Mouse (Mus musculus) layer of hippocampus, adult 9-10 months (tissue): ENCODE measurements around the gene Kcnip4.

Experiments used
- DNase-seq: peaks from one replicate; pipeline ENCODE4 v3.0.0; 2022; ENCODE audit warnings: low spot score

The Kcnip4 gene

DNA sequence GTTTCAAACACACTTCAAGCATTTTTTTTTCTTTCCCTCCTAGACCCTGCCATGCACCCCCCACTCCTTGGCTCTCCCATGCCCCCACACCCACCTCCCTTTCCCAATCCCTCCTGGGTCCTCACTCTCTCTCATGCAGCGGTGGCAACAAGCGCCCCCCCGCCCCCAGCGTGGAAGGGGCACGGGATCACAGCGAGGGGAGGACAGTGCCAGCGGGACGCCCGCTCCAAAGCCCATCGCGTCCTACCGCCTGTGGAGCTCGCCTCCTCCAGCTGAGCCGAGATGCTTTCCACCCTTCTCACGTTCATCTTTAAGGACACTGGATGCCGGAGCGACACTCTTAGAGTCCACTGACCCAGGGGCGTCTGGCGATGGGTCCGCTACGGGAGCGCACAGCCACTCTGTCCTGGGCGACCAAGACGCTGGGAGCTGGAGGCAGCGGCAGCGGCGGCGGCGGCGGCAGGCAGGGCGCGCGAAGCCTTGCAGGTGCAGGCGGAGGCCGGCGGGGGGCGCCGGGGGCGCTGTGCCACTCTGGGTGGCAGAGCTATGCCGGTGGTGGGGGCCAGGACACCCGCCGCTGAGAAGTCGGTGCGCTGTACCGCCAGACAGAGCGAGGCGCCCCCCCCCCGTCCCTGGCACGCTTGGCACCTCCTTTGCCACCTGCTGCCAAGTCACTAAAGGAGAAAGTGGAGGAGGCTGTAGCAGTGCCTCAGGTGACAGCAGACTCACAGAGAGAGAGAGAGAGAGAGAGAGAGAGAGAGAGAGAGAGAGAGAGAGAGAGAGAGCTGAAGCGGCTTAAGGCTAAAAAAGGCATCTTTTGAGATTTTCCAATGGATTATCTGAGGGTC is at the start of gene Kcnip4:
Gene Kcnip4 (minus strand): TSS at position 514 of the 848 bp plus-strand sequence.
- no peak for DNase-seq

DNA sequence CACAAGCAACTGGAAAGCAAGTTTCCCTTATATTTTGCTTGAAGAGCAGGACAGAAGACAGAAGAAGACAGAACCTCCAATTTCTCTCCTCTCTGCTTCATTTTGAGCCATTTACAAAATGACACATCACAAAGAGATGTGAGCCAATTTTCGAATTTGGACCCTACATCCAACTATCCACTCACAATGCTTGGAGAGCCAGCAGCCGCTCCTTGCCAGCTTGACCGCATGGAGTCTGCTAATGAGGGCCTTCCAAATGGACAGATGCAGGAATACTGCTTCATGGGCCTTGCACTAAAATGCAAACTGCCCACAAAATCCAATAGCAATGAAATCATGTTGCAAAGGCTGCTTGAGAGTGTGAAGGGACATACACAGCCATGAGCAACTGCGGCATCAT is 47.2 kb upstream of the Kcnip4 start:
- DNase-seq, result no peak

DNA sequence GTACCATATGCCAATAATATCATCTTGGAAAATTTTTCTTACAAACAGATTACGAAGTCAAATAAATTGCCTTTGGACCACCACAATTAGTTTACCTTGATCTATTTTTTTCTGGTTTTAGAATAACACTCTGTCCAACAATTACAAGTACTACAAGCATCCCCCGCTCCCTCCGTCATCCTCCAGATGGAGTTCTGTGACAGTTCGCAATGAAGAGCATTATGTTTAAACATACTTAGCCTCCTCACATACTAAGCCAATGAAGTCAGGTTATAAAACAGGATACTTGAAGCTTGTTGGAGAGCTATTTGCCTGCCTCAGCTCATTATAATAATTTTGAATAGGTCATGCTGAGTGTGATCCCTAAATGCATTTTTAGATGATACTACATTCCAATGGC is 39.0 kb upstream of the Kcnip4 start:
- no peak for DNase-seq

DNA sequence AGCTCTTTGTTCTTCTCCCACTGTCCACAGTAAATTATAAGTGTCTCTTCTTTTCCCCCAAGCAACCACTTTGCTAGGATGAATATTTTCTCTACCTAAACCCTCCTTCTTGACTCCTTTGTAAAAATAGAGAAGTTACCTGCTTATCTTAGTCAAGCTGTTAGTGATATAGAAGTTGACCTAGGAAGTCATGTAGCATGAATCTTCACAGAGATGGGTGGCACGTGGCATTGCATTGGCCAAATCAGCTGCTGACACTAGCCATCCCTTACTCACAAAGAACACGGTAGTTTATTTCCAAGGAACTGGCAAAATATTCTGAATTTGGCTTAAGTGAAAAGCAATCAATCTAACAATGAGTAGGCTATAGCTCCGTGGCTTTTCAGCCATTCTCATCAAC is 32.7 kb upstream of the Kcnip4 start:
- DNase-seq, result no peak

DNA sequence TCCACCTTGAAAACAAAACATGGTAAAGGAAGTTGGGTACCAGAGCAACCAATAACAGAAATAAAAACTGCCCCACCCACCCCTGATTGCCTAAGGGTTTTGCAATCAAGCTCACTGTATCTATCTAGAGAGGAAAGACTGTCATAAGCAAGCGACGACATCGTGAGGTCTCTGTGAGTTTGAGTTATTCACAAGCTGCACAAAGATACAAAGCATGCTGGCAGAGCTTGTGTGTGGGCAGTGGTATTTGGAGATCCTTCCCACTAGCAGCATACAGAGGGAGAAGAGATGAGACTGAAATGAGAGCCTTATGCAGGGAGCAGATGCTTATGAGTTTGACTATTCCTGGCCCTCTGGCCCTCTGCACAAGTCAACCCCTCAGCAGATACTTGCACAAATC is 23.2 kb upstream of the Kcnip4 start:
- DNase-seq, result peak; percentile 42

DNA sequence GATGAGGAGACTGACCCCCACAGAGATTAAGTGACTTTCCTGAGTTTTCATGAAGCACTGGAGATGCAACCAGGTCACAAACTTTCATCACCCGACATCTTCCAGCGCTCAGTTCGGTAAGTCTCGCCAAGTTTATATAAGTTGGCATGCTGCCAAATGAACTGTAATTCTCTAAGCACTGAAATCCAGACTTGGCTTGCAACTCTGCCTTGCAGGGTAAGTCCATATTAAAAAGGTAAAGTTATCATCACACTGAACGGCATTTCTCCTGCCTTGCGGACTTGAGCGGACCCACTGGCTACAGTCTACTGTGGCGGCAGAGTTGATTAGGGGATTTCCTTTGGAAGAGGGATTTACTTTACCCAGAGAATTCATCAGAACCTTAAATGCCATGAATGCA is 4.7 kb upstream of the Kcnip4 start:
- DNase-seq, result no peak

DNA sequence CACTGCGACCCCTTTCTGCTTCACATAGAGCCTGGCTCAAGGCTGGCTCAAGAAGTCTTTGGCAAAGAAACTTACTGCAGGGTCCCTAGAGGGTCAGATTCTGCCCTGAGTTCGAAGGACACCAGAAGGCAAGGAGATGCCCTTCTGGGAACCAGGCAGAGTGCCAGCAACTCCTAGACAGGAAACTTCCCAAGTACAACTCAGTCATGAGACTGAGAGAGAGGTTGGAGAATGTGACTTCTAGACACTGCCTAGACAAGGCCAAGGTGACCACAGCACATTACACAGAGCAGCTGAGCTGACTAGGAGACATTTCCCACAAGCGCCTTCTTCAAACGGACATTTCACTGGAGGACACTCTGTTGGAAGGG is 520 bp upstream of the Kcnip4 start:
- DNase-seq, result no peak

DNA sequence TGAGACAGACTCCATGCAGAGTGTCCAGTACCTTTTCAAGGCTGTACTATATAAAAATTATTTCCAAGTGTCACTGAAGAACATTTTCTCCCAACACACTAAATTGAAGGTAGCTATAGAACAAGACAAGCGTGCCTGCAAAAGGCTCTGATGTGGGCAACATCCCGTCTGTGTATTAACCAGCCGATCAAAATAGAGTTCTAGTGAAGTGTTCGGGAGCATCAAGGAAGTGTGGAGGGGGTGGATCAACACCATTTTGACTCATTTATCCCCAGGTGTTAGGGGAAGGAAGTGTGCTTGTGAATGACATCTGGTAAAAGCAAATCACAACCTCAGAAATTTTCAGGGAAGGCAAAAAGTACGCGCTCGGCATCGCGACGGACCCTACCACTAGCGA is 712 bp downstream of the Kcnip4 start:
- no peak for DNase-seq

DNA sequence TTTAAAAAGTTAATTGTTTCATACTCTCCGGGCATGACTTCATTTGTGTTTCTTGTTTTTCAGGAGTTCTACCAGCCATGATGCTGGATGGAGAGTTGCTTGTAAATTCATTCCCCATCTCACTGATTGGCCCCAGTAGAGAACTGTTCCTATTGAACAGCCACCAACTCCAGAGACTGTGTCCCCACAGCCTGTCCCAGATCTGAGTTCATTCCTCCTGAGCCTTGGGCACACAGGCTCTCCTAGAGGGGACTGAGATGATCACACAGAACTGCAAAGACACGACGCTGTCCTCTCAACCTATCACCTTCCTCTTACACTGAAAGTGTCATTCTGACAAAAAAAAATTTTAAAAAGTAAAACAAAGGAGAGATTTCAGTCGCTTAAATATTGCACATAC is 1.7 kb downstream of the Kcnip4 start:
- DNase-seq, result no peak

DNA sequence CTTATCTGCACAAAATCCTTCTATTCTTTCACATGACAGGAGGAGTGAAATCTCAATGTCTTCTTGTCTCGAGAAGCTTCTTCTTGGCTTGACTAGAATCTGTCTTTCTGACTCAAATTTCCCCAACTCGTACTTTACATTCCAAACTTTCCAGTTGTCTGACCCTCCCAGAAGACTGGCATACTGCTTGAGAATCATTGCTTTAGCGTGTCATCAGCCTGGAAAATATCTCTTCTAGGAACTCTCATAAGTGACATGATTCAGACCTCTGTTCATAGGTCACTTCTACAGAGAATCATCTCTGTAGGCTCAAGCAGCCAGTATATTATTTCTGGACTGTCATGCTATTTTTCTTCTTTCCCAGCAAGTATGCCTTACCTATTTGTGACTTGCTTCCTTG is 26.0 kb downstream of the Kcnip4 start:
- no peak for DNase-seq

DNA sequence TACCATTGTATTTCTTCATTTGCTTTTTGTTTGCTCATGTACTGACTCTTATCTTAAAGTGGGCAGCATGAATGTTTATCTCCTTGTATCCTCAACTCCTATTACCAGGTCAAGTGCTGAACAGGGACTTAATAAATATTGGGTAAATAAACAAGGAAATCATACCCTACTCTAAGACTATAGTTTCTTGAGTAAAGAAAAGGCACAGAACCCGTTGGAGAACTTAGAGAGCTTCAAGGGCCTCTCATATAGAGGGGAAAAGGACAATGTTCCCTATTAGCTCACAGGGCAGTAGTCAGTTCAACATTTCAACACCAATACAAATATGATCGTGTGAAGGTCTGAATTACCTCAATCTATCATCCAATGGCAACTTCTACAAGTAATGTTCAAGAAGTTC is 37.4 kb downstream of the Kcnip4 start:
- DNase-seq, result no peak

DNA sequence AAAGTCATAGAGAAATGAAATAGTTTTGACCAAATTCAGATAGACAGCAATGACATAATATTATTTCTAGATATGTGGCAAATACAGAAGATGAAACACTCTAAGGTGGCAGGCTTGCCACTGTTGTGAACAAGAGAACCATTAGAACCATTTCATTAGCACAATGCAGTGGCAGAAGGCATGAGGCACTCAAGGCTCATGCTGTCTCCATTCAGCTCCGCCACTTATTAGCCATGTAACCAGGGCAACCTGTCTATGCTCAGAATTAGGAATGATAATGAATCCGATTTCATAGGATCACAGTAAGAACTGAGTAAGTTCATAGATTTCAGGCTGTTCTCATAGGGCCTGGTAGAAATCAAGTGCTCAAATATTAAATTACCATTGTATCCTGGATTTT is 54.0 kb downstream of the Kcnip4 start:
- DNase-seq, result no peak

DNA sequence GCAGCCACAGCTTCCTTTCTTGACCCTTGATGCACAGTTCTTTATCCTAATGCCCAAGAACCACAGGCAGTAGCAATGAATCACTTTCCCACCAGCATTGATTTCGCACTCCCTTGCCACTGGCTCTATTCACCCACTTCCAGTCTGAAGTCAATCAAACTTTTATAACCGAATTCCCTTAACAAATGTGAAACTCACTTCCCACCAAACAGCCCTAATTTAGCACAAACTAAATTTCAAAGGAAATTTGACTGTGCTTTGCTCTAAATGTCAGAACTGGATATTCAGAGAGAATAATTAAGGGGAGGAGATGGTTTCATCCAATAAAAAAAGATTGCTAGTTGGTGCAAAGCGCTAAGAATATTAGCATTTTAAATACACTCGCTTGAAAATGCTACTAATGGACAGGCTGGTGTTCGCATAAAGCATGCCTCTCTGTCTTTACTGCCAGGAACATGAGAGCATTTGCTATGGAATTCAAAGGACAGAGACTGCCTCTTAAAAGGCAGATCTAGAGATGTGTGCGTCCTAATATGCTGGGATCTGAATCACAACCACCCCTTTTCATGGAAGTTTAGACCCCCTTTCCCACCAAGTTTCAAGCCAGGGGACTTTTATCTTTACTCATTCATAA is 63.9 kb downstream of the Kcnip4 start:
- no peak for DNase-seq

DNA sequence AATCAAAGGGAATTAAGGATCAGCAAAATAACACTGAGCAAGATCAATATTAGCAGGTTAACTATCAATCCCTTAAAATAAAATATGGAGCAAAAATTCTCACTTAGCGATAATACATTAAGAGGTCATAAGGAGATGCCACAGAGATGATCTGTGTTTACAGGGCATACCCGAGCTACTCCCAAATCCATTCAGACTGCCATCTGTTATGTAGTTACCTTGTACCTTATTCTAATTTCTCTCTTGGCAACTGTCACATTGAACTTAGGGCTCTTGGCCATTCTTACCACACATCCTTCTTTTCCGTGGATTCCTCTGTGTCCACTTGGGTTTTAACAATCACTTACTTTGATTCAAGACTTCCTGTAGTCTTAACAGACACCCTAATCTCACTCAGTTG is 71.6 kb downstream of the Kcnip4 start:
- no peak for DNase-seq

DNA sequence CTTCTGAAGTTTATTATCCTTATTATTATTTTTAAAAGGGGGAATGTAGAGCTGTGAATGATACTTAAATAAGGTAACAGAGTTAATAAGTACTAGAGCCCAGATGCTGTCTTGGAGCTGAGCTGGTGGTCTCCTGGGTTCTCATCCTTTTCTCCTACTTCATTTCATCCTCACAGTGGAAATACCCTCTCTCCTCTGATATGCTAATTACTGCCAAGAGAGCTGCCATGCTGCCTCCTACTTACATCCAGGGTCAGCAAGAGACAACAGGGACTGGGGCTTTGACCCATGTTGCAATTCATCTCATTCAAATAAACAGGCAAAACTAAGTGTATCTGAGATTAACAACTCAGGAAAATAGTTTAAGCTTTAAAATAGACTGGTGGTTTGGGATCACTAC is 73.4 kb downstream of the Kcnip4 start:
- DNase-seq, result no peak

DNA sequence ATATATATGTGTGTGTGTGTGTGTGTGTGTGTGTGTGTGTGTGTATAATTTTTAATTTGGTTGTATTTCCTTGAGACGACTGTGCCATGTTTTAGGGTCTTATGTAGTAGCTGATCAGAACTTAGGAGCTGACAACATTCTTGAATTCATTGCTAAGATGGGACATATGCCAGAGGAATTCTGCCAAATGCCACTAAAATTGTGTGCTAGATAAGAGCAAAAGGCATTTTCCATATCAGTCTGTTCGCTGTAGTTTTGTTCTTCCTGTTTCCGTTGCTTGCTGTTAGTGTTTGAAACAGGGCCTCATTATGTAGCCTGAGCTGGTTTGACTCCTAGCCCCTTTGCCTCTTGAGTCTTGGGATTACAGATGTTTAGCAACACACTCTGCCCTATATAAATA is 73.8 kb downstream of the Kcnip4 start:
- no peak for DNase-seq

DNA sequence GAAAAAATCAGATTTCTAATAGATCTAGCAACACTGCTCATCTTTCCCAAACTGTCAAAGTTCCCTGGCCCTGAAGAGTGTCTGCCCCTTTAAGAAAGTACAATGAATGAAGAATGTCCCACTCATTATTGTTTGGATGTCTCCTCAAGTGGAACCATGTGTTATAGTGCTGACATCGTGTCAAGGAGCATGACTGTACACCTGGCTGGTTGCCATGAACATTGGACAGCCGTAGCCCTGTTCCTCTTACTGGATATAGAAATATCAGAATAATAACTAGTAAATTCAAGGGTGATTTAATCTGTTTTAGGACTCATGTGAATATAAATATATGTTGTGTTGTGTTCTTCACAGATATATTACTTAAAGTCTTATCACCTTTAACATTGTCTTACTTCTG is 87.5 kb downstream of the Kcnip4 start:
- DNase-seq, result no peak

DNA sequence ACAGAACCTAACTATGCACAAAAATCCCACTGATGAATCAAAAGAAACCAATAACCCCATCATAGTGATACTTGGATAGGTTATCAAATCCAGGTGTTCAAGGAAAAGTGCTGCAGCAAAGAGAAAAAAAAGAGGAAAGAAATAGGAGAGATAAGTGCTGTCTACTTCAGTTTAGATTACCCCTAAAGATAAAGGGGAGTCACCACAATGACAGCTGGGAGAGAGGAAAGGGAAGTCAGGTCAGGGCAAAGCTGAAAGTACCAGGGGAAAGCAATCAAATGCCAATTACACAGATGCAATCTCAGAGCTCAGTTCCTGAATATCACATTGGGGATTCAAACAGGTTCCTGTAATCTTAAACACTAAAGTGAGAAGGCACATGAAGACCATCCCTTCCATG is 97.0 kb downstream of the Kcnip4 start:
- no peak for DNase-seq

DNA sequence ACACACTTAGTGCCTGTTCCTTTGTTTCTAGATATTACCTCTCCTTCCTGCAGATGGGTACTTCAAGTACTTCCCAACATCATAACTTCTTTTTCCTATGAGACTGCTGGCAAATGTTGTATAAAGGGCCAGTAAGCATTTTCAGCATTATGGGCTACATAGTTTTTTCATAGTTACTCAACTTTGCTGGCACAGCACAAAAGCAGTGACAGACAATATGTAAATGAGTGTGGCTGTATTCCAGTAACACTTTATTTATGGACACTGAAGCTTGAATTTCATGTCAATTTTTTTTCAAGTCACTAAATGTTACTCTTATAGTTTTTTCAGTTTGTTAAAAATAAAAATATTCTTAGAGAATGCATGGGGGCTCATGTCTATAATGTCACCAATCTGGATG is 105.0 kb downstream of the Kcnip4 start:
- DNase-seq, result no peak

DNA sequence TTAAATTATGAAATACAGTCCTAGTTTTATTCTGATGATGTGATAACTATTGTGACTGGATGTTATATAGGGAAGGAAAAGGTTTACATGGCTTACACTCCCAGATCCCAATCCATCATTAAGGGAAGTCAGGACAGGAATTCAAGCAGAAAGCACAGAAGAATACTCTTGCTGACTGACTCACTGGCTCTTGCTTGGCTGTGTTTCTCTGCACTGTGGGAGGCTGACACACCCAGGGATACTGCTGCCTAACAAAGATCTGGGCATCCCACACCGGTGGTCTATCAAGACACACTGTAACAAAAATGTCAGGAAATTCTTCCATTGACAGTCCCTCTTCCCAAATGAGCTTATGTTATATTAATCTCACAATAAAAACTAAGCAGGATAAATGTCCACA is 116.4 kb downstream of the Kcnip4 start:
- DNase-seq, result no peak

DNA sequence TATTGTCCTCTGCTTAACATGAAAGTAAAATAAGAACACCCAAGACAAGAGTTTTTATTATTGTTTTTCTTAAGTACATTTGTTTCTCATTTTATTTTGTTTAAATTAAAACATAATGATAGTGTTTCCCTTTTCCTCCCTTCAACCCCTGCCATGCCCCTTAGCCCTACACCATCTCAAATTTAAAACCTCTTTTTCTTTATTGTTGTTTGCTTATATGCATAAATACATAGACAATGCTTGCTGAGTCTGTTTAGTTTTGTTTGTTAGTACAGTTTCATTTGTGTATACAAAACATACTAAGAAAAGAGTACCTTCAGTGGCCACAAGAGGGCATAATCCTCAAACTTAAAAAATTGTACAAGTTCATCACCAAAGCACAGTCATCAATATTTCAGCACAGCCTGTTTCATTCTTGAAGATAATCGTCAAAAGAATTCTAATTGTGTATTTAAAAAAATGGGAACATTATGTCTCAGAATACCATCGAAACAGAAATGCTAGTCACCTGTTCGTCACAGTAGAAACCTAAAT is 154.1 kb downstream of the Kcnip4 start:
- peak; percentile 74 for DNase-seq

DNA sequence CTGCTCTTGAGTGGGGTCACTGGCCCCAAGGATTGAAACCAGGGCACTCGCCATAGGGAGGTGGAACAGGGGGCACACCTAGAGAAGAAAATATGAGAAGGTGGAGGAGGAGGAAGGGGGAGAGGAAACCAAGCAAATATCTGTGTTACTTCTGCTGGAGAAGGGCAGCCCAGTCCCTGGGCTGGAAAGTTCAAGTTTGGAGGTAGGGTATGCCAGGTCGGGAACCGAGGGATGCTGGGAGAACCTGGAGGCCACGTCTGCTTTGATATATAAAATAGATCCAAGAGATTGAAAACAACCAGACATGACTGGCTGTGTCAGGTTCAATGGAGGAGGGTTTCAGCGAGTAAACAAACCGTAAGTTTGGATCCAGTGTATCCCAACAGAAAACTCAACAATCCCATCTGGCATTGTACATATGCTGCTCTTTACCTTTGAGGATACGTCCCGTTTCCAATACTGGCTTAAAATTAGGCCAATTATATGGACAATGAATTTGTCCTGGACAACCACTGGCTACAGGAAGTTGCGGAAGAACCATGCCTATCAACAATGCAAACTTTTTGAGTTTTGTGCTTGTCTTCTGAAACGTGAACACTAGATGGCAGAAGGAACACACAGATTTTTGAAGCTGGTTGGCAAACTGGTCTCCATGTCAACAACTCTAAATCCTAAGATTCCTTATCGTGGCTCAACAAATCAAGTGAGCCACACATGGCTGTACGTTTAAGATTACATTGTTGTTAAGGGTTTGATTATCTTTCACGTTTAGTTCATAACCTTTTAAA is 155.9 kb downstream of the Kcnip4 start:
- peak; percentile 43 for DNase-seq

DNA sequence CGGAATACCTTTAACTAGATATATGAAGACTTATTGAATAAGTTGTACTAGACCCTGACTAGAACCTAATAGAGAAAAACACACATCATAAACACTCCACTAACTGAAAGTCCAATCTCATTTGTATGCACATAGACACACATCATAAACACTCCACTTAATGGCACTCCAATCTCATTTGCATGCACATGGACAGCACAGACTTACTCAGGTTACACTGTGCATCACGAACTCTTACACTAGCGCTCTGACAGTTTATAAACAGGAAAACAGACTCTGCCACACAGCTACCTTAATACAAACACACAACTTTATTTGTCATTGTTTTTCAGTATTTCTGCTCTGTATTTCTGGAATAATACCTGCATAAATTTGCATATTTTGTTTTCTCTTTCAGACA is 168.3 kb downstream of the Kcnip4 start:
- DNase-seq, result no peak
